Mouse (Mus musculus): ENCODE results near the gene Itga6.

DNA sequence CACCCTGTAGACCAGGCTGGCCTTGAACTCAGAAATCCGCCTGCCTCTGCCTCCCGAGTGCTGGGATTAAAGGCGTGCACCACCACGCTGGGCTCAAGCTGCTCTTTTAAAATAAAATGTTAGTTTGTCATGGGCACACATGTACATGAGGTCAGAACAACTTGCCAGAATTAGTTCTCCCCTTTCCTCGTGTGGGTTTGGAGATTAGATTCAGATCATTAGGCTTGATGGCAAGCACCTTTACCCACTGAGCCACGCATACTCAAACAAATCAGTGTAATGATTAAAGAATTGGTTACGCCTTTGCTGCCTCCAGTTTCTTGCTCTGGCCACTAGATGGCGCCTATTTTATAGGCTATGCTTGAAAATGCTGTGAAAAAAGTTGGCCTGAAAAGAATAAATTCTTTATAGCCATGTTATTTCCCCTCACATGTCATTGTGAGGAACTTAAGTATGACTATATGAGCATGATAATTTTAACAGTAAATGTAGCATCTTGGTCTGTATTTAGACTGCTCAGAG lies 153.0 kb downstream of the Itga6 start:
- TF ChIP-seq EP300 (IDR thresholded peaks at IDR 0.05; ENCODE audit: insufficient read depth, low read depth, low read length), result no peak
- no peak for TF ChIP-seq CTCF (IDR thresholded peaks at IDR 0.05; ENCODE audit: low read depth, low read length)
